Mouse (Mus musculus) retina, embryonic 14.5 days (tissue): ENCODE data around the gene Knop1.
A peak's percentile ranks its signal among the peaks of the same experiment; 100 is the strongest.

Experiments
- DNase-seq: peaks from one replicate; pipeline ENCODE4 v3.0.0-alpha.2; 2015; ENCODE audit warnings: low spot score

Gene Knop1

GRCm38 (mm10) chr7:118855877-118856304, at the start of gene Knop1:
Gene Knop1, minus strand, starts transcription at chr7:118856254.
- no peak for DNase-seq

- DNase-seq = no peak
Measured at GRCm38 (mm10) chr7:118904530-118904929, 48.5 kb upstream of the Knop1 start.

GRCm38 (mm10) chr7:118903879-118904278, 47.8 kb upstream of the Knop1 start:
- no peak for DNase-seq

GRCm38 (mm10) chr7:118902944-118903343, 46.9 kb upstream of the Knop1 start:
- DNase-seq = no peak

GRCm38 (mm10) chr7:118900090-118900489, 44.0 kb upstream of the Knop1 start:
- no peak for DNase-seq

- no peak for DNase-seq
Measured at GRCm38 (mm10) chr7:118898063-118898462, 42.0 kb upstream of the Knop1 start.

GRCm38 (mm10) chr7:118895469-118896450, 39.7 kb upstream of the Knop1 start:
- no peak for DNase-seq

GRCm38 (mm10) chr7:118889046-118889680, 33.1 kb upstream of the Knop1 start:
- DNase-seq = peak; percentile 20

GRCm38 (mm10) chr7:118887303-118888055, 31.4 kb upstream of the Knop1 start:
- no peak for DNase-seq

GRCm38 (mm10) chr7:118884969-118885368, 28.9 kb upstream of the Knop1 start:
- no peak for DNase-seq

- no peak for DNase-seq
Measured at GRCm38 (mm10) chr7:118883957-118884356, 27.9 kb upstream of the Knop1 start.

GRCm38 (mm10) chr7:118879466-118880029, 23.5 kb upstream of the Knop1 start:
- DNase-seq = no peak

- no peak for DNase-seq
Measured at GRCm38 (mm10) chr7:118865362-118865761, 9.3 kb upstream of the Knop1 start.

GRCm38 (mm10) chr7:118858640-118859039, 2.6 kb upstream of the Knop1 start:
- DNase-seq = no peak

GRCm38 (mm10) chr7:118855171-118855876, 730 bp downstream of the Knop1 start, which contains the start of gene Iqck:
Gene Iqck, plus strand, starts transcription at chr7:118855752.
- peak; percentile 95 for DNase-seq

- DNase-seq = no peak
Measured at GRCm38 (mm10) chr7:118854606-118855005, 1.4 kb downstream of the Knop1 start.

- DNase-seq = no peak
Measured at GRCm38 (mm10) chr7:118852611-118853010, 3.4 kb downstream of the Knop1 start.

- no peak for DNase-seq
Measured at GRCm38 (mm10) chr7:118851571-118851970, 4.5 kb downstream of the Knop1 start.

GRCm38 (mm10) chr7:118850676-118851290, 5.3 kb downstream of the Knop1 start:
- no peak for DNase-seq

- no peak for DNase-seq
Measured at GRCm38 (mm10) chr7:118849543-118850250, 6.4 kb downstream of the Knop1 start.
